Mouse (Mus musculus): ENCODE data around the gene Unc13b. TPM values are rescaled to one million over a fixed set of nuclear protein-coding genes. Genes with fewer than 3 reads are reported as not detected.

Unc13b gene
- polyA plus RNA-seq, 1 experiment from 2014 or later = 7.8 TPM

GRCm38 (mm10) chr4:43266623-43267322 lies 208.0 kb downstream of the Unc13b start, which contains the start of gene Atp8b5:
Atp8b5 (plus strand) TSS chr4:43267159.
- 0 out of 2 replicates have a peak, but pooled peaks cover 3% of the 10 kb centered on the region for H3K4me1 ChIP-seq
- H3K4me2 ChIP-seq (replicated peaks) = peak within 1 kb of the TSS; percentile 68
- no peaks in the 10 kb centered on the region for H3K9me3 ChIP-seq
- no peaks in the 10 kb centered on the region for H3K36me3 ChIP-seq
- peak; percentile 69; the same call in 1 of the 2 replicates for ATAC-seq (ENCODE audit: insufficient number of reproducible peaks, insufficient read depth, low FRiP score, low TSS enrichment)
- under 1% methylated on average over 19 of the region's 19 CpGs for WGBS
- H3K4me3 ChIP-seq = peak within 1 kb of the TSS; percentile 38
- peak within 1 kb of the TSS; percentile 44; the same call in 1 of the 2 replicates for H3K9ac ChIP-seq
- H3K27me3 ChIP-seq = no peaks in the 10 kb centered on the region
- H3K27ac ChIP-seq = 0 out of 2 replicates have a peak within 1 kb of the TSS, but pooled peaks have one; percentile 3

DNA sequence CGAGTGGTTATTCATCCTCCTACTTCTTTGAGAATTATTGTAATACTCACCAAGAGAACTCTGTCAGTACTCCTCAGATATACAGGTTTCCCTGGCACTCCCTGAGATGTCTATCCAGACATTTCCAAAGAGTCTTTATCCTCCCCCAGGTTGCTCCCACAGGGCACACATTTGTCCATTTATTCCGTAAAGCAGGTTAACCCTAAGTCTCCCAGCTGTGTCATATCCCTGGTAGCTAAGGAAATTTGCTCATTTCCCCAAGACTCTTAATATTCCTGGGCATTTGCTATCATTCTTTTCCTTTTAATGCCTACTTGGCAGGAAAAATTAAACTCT lies 208.5 kb downstream of the Unc13b start:
- peak overlapping the region; percentile 68 for H3K4me2 ChIP-seq (replicated peaks)
- H3K4me3 ChIP-seq = peak overlapping the region; percentile 38
- 0 out of 2 replicates have a peak, but pooled peaks cover 3% of the 10 kb centered on the region for H3K4me1 ChIP-seq
- H3K27ac ChIP-seq = no peak overlapping the region
- no peaks in the 10 kb centered on the region for H3K27me3 ChIP-seq
- no peak overlapping the region for H3K9ac ChIP-seq
- H3K36me3 ChIP-seq = no peaks in the 10 kb centered on the region
- ATAC-seq (ENCODE audit: insufficient number of reproducible peaks, insufficient read depth, low FRiP score, low TSS enrichment) = no peak
- 14% methylated on average over 2 of the region's 2 CpGs for WGBS
- no peaks in the 10 kb centered on the region for H3K9me3 ChIP-seq

DNA sequence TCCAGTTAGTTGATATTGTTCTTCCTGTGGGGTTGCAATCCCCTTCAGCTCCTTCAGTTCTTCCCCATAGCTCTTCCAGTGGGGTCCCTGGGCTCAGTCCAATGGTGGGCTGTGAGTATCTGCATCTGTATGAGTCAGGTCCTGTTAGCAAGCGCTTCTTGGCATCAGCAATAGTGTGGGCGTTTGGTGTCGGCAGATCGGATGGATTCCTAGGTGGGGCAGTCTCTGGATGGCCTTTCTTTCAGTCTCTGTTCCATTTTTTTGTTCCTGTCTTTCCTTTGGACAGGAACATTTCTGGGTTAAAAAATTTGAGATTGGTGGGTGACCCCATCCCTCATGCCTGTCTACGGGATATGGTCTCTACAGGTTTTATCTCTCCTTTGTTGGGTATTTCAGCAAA lies 226.7 kb downstream of the Unc13b start:
- Histone ChIP-seq H3K27ac (no peak overlapping the region), H3K4me3 (no peak overlapping the region), H3K9me3 (no peaks in the 10 kb centered on the region), H3K9ac (no peak overlapping the region), H3K4me2 (replicated peaks) (no peak overlapping the region), H3K36me3 (no peaks in the 10 kb centered on the region), H3K27me3 (no peaks in the 10 kb centered on the region), H3K4me1 (no peaks in the 10 kb centered on the region)
- 92% methylated on average over 5 of the region's 5 CpGs for WGBS
- no peak for ATAC-seq (ENCODE audit: insufficient number of reproducible peaks, insufficient read depth, low FRiP score, low TSS enrichment)

- H3K9me3 ChIP-seq = no peaks in the 10 kb centered on the region
- no peak for ATAC-seq (ENCODE audit: insufficient number of reproducible peaks, insufficient read depth, low FRiP score, low TSS enrichment)
- 64% methylated on average over 3 of the region's 3 CpGs for WGBS
- H3K27ac ChIP-seq = no peak overlapping the region
- H3K4me1 ChIP-seq = no peaks in the 10 kb centered on the region
- H3K36me3 ChIP-seq = no peaks in the 10 kb centered on the region
- H3K27me3 ChIP-seq = no peaks in the 10 kb centered on the region
- no peak overlapping the region for H3K4me2 ChIP-seq (replicated peaks)
- H3K4me3 ChIP-seq = no peak overlapping the region
- H3K9ac ChIP-seq = no peak overlapping the region
Observed at GRCm38 (mm10) chr4:43287305-43287704, 228.6 kb downstream of the Unc13b start.

DNA sequence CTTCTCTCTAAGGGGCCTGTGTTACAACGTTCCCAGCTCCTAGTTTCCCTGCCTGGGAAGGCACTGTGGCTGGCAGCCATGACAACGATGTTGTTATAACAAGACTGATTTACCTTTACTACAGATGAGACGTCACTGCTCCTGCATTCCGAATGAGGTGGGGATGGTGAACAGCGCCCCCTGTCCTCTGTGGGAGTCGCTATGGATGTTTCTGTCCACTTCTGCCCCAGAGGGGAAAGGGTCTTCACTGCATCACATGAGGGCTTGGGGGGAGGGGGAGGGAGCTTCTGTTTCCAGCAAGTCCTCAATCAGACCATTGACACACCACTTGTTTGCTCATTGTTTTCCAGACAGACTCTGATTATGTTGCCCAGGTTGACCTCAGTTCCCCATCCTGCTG lies 235.2 kb downstream of the Unc13b start:
- H3K4me3 ChIP-seq = no peak overlapping the region
- ATAC-seq (ENCODE audit: insufficient number of reproducible peaks, insufficient read depth, low FRiP score, low TSS enrichment) = no peak

DNA sequence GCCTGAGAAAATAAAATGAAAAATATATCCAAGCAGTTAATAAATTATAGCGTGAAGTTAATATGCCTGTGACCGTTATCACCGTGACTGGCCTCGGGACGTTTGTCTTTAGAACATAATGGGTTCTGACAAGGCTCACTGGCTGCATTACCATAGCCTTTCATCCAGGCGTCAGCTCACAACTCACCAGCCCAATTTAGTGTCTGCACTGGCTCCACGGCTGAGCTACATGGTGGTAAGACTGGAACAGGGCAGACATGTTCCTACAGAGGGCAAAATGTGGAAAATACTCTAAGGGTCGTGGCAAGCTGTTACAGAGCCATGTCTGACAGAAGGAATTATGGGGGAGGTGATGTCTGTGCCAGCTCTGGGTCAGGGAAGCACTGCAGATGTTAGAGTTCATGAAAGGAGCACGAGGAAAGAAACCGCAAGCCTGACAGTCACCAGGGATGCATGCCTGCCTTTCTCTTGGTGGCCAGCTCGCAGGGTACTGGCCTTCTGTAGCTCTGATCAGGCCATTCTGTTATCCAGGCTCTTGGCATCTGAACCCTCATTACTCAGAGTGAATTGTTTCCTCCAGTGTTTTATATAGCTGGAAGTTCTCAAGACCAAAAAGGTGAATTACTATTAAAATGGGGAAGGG lies 251.1 kb downstream of the Unc13b start:
- 48% methylated on average over 11 of the region's 11 CpGs for WGBS
- no peak for ATAC-seq (ENCODE audit: insufficient number of reproducible peaks, insufficient read depth, low FRiP score, low TSS enrichment)
- Histone ChIP-seq H3K9ac (no peak overlapping the region), H3K4me1 (no peaks in the 10 kb centered on the region), H3K27ac (no peak overlapping the region), H3K27me3 (no peaks in the 10 kb centered on the region), H3K4me3 (no peak overlapping the region), H3K9me3 (no peaks in the 10 kb centered on the region), H3K4me2 (replicated peaks) (no peak overlapping the region), H3K36me3 (no peaks in the 10 kb centered on the region)

More for the DNA sequence above, 235.2 kb downstream of the Unc13b start:
- 28% methylated on average over 6 of the region's 6 CpGs for WGBS
- Histone ChIP-seq H3K36me3 (no peaks in the 10 kb centered on the region), H3K4me1 (no peaks in the 10 kb centered on the region), H3K4me2 (replicated peaks) (no peak overlapping the region), H3K9me3 (no peaks in the 10 kb centered on the region), H3K27ac (no peak overlapping the region), H3K9ac (no peak overlapping the region), H3K27me3 (no peaks in the 10 kb centered on the region)

Other genes with a start within 250 kb of the Unc13b start
- 0.06 and 0.08 TPM in 2 replicates for gene Fam205a1, start 205.1 kb upstream of the Unc13b start, polyA plus RNA-seq (2016; fragmentation: Nextera tagmentation; extraction: Ambion mirVana)
- gene Gm12394, start 202.2 kb upstream of the Unc13b start, polyA plus RNA-seq (2016; fragmentation: Nextera tagmentation; extraction: Ambion mirVana) = 0.48 and 0.49 TPM in 2 replicates
- gene Fam205c, start 184.7 kb upstream of the Unc13b start, polyA plus RNA-seq (2016; fragmentation: Nextera tagmentation; extraction: Ambion mirVana) = 0.74 and 1.6 TPM in 2 replicates
- gene Phf24, start 142.3 kb upstream of the Unc13b start, polyA plus RNA-seq (2016; fragmentation: Nextera tagmentation; extraction: Ambion mirVana) = 2.4 and 2.5 TPM in 2 replicates
- 8.0 and 10.4 TPM in 2 replicates for gene Dnajb5, start 109.1 kb upstream of the Unc13b start, polyA plus RNA-seq (2016; fragmentation: Nextera tagmentation; extraction: Ambion mirVana)
- 0.56 and 0.70 TPM in 2 replicates for gene 1700022I11Rik, start 89.3 kb upstream of the Unc13b start, polyA plus RNA-seq (2016; fragmentation: Nextera tagmentation; extraction: Ambion mirVana)
- gene Vcp, start 58.4 kb upstream of the Unc13b start, polyA plus RNA-seq (2016; fragmentation: Nextera tagmentation; extraction: Ambion mirVana) = 640 and 642 TPM in 2 replicates
- gene Fancg, start 48.4 kb upstream of the Unc13b start, polyA plus RNA-seq (2016; fragmentation: Nextera tagmentation; extraction: Ambion mirVana) = 20.4 and 20.8 TPM in 2 replicates
- 26.5 and 28.1 TPM in 2 replicates for gene Pigo, start 33.1 kb upstream of the Unc13b start, polyA plus RNA-seq (2016; fragmentation: Nextera tagmentation; extraction: Ambion mirVana)
- 333 and 352 TPM in 2 replicates for gene Stoml2, start 27.2 kb upstream of the Unc13b start, polyA plus RNA-seq (2016; fragmentation: Nextera tagmentation; extraction: Ambion mirVana)
- gene Fam214b, start 12.7 kb upstream of the Unc13b start, polyA plus RNA-seq (2016; fragmentation: Nextera tagmentation; extraction: Ambion mirVana) = 20.4 and 22.9 TPM in 2 replicates
- gene Atp8b5, start 208.2 kb downstream of the Unc13b start, polyA plus RNA-seq (2016; fragmentation: Nextera tagmentation; extraction: Ambion mirVana) = 0.32 and 0.56 TPM in 2 replicates

Data from embryonic facial prominence, embryonic 12.5 days (tissue).